Mouse (Mus musculus) lung, adult 2 months (tissue): ENCODE measurements at regions not wholly inside any gene's neighbourhood (a gene's known extent, or its start where the extent isn't known, plus 50 kb on each side); places are given as distances from the start of the nearest gene placed in this dataset.

Experiments used
- CTCF ChIP-seq: fragments of 200-500 bp; IDR thresholded peaks from 2 replicates; pipeline ENCODE4 v1.5.1; 2011; ENCODE audit warnings: mild to moderate bottlenecking, low read length, control low read depth; ENCODE audit not compliant: insufficient read depth
- POLR2A ChIP-seq: fragments of 200-500 bp; IDR thresholded peaks from 2 replicates; pipeline ENCODE4 v1.6.1; 2011; ENCODE audit warnings: low read depth, mild to moderate bottlenecking, control low read depth, low read length, borderline replicate concordance; ENCODE audit errors: extremely low read depth

- TF ChIP-seq CTCF (no peak), POLR2A (no peak)
Observed at GRCm38 (mm10) chr3:78947183-78947582, 339.1 kb downstream of the Rapgef2 start.
